Mouse (Mus musculus): ENCODE data around the gene Dguok. TPM values are rescaled to one million over a fixed set of nuclear protein-coding genes. Genes with fewer than 3 reads are reported as not detected.
A peak's percentile ranks its signal among the peaks of the same experiment; 100 is the strongest.

Dguok gene
- polyA plus RNA-seq, 1 experiment from 2014 or later: 30.9 TPM

- H3K9ac ChIP-seq (ENCODE audit: low read depth, low read length): no peak overlapping the region
- no peak for TF ChIP-seq CTCF (IDR thresholded peaks at IDR 0.05; ENCODE audit: low read depth)
- no peak for ATAC-seq
- H3K27ac ChIP-seq (ENCODE audit: low read depth, low read length): peak overlapping the region; percentile 66; the same call in 1 of the 2 replicates
- H3K4me2 ChIP-seq (replicated peaks; ENCODE audit: low read depth): no peak overlapping the region
- H3K4me1 ChIP-seq (replicated peaks; ENCODE audit: control insufficient read depth, insufficient read depth, low read length): no peaks in the 10 kb centered on the region
- H3K36me3 ChIP-seq (ENCODE audit: control insufficient read depth, insufficient read depth): no peaks in the 10 kb centered on the region
- no peak overlapping the region for H3K4me3 ChIP-seq (ENCODE audit: low read depth, low read length)
- 50% methylated on average over 6 of the region's 6 CpGs for WGBS
- no peaks in the 10 kb centered on the region for H3K27me3 ChIP-seq (replicated peaks; ENCODE audit: control insufficient read depth, insufficient read depth, low read length)
- H3K9me3 ChIP-seq (ENCODE audit: control insufficient read depth): no peaks in the 10 kb centered on the region
Measured at GRCm38 (mm10) chr6:83536795-83537059, 30.0 kb upstream of the Dguok start.

- TF ChIP-seq CTCF (IDR thresholded peaks at IDR 0.05; ENCODE audit: low read depth): no peak
- Histone ChIP-seq H3K9me3 (ENCODE audit: control insufficient read depth) (no peaks in the 10 kb centered on the region), H3K9ac (ENCODE audit: low read depth, low read length) (peak within 1 kb of the TSS; percentile 46), H3K27ac (ENCODE audit: low read depth, low read length) (peak within 1 kb of the TSS; percentile 82), H3K4me2 (replicated peaks; ENCODE audit: low read depth) (peak within 1 kb of the TSS; percentile 43), H3K4me1 (replicated peaks; ENCODE audit: control insufficient read depth, insufficient read depth, low read length) (no peaks in the 10 kb centered on the region), H3K27me3 (replicated peaks; ENCODE audit: control insufficient read depth, insufficient read depth, low read length) (no peaks in the 10 kb centered on the region), H3K36me3 (ENCODE audit: control insufficient read depth, insufficient read depth) (no peaks in the 10 kb centered on the region), H3K4me3 (ENCODE audit: low read depth, low read length) (peak within 1 kb of the TSS; percentile 23)
- whole genome bisulfite sequencing: 58% methylated on average over 12 of the region's 12 CpGs
- ATAC-seq: peak; percentile 43; the same call in 1 of the 2 replicates
Measured at GRCm38 (mm10) chr6:83536028-83536794, 29.4 kb upstream of the Dguok start, which contains the start of gene Actg2. Gene Actg2 (minus strand): TSS chr6:83536265.

- Histone ChIP-seq H3K4me3 (ENCODE audit: low read depth, low read length) (peak overlapping the region; percentile 14; the same call in 1 of the 2 replicates), H3K36me3 (ENCODE audit: control insufficient read depth, insufficient read depth) (no peaks in the 10 kb centered on the region), H3K9ac (ENCODE audit: low read depth, low read length) (peak overlapping the region; percentile 38; the same call in 1 of the 2 replicates), H3K9me3 (ENCODE audit: control insufficient read depth) (no peaks in the 10 kb centered on the region), H3K4me2 (replicated peaks; ENCODE audit: low read depth) (peak overlapping the region; percentile 32; the same call in 1 of the 2 replicates), H3K4me1 (replicated peaks; ENCODE audit: control insufficient read depth, insufficient read depth, low read length) (no peaks in the 10 kb centered on the region), H3K27me3 (replicated peaks; ENCODE audit: control insufficient read depth, insufficient read depth, low read length) (no peaks in the 10 kb centered on the region), H3K27ac (ENCODE audit: low read depth, low read length) (no peak overlapping the region; the same call in 1 of the 2 replicates)
- 64% methylated on average over 2 of the region's 2 CpGs for WGBS
- no peak for TF ChIP-seq CTCF (IDR thresholded peaks at IDR 0.05; ENCODE audit: low read depth)
- 0 out of 2 replicates have a peak, but pooled peaks have one; percentile 33 for ATAC-seq
Measured at GRCm38 (mm10) chr6:83532608-83533007, 25.8 kb upstream of the Dguok start.

- H3K9me3 ChIP-seq (ENCODE audit: control insufficient read depth): no peaks in the 10 kb centered on the region
- 0 out of 2 replicates have a peak, but pooled peaks cover 3% of the 10 kb centered on the region for H3K4me1 ChIP-seq (replicated peaks; ENCODE audit: control insufficient read depth, insufficient read depth, low read length)
- H3K27me3 ChIP-seq (replicated peaks; ENCODE audit: control insufficient read depth, insufficient read depth, low read length): no peaks in the 10 kb centered on the region
- H3K27ac ChIP-seq (ENCODE audit: low read depth, low read length): no peak overlapping the region
- WGBS: 21% methylated on average over 6 of the region's 6 CpGs
- no peak for ATAC-seq
- no peak overlapping the region for H3K4me3 ChIP-seq (ENCODE audit: low read depth, low read length)
- H3K9ac ChIP-seq (ENCODE audit: low read depth, low read length): no peak overlapping the region
- no peak overlapping the region for H3K4me2 ChIP-seq (replicated peaks; ENCODE audit: low read depth)
- H3K36me3 ChIP-seq (ENCODE audit: control insufficient read depth, insufficient read depth): no peaks in the 10 kb centered on the region
- no peak for TF ChIP-seq CTCF (IDR thresholded peaks at IDR 0.05; ENCODE audit: low read depth)
Measured at GRCm38 (mm10) chr6:83523194-83523593, 16.4 kb upstream of the Dguok start.

GRCm38 (mm10) chr6:83521784-83522183 lies 15.0 kb upstream of the Dguok start:
- H3K4me2 ChIP-seq (replicated peaks; ENCODE audit: low read depth): no peak overlapping the region
- H3K27ac ChIP-seq (ENCODE audit: low read depth, low read length): no peak overlapping the region
- no peaks in the 10 kb centered on the region for H3K9me3 ChIP-seq (ENCODE audit: control insufficient read depth)
- no peaks in the 10 kb centered on the region for H3K36me3 ChIP-seq (ENCODE audit: control insufficient read depth, insufficient read depth)
- H3K4me3 ChIP-seq (ENCODE audit: low read depth, low read length): no peak overlapping the region
- TF ChIP-seq CTCF (IDR thresholded peaks at IDR 0.05; ENCODE audit: low read depth): no peak
- ATAC-seq: no peak
- H3K27me3 ChIP-seq (replicated peaks; ENCODE audit: control insufficient read depth, insufficient read depth, low read length): no peaks in the 10 kb centered on the region
- 0 out of 2 replicates have a peak, but pooled peaks cover 3% of the 10 kb centered on the region for H3K4me1 ChIP-seq (replicated peaks; ENCODE audit: control insufficient read depth, insufficient read depth, low read length)
- WGBS: 29% methylated on average over 6 of the region's 6 CpGs
- no peak overlapping the region for H3K9ac ChIP-seq (ENCODE audit: low read depth, low read length)

GRCm38 (mm10) chr6:83518637-83519036 lies 11.9 kb upstream of the Dguok start:
- no peak overlapping the region for H3K27ac ChIP-seq (ENCODE audit: low read depth, low read length)
- no peak for TF ChIP-seq CTCF (IDR thresholded peaks at IDR 0.05; ENCODE audit: low read depth)
- H3K4me3 ChIP-seq (ENCODE audit: low read depth, low read length): no peak overlapping the region
- no peaks in the 10 kb centered on the region for H3K9me3 ChIP-seq (ENCODE audit: control insufficient read depth)
- H3K4me1 ChIP-seq (replicated peaks; ENCODE audit: control insufficient read depth, insufficient read depth, low read length): no peaks in the 10 kb centered on the region
- no peaks in the 10 kb centered on the region; the same call in 1 of the 2 replicates for H3K27me3 ChIP-seq (replicated peaks; ENCODE audit: control insufficient read depth, insufficient read depth, low read length)
- H3K36me3 ChIP-seq (ENCODE audit: control insufficient read depth, insufficient read depth): no peaks in the 10 kb centered on the region
- no peak for ATAC-seq
- WGBS: 77% methylated on average over 3 of the region's 3 CpGs
- H3K9ac ChIP-seq (ENCODE audit: low read depth, low read length): no peak overlapping the region
- H3K4me2 ChIP-seq (replicated peaks; ENCODE audit: low read depth): no peak overlapping the region
